Mouse (Mus musculus): ENCODE data around the gene Arhgef38. TPM values are rescaled to one million over a fixed set of nuclear protein-coding genes. Genes with fewer than 3 reads are reported as not detected.

Gene Arhgef38
- polyA plus RNA-seq, 1 experiment from 2014 or later: 4.5 TPM

DNA sequence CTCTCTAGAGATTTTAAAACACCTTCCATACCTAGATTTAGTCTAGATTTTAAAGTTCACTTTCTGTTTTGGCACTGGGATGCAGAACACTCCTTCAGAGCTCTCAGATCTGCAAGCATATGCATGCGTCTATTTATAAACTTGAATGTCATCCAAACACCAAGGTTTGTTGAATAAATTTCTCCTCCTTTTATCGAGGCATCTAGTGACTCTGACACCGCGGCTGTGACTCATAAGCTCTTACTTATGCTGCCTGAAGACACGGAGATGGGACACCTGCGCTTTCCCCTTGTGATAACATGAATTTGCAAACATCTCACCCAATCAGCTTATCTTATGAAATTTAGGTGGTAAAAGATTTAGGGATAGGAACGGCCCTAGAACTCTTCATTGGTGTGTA lies 65.0 kb downstream of the Arhgef38 start:
- Histone ChIP-seq H3K27me3 (ENCODE audit: insufficient read depth, low read length) (no peaks in the 10 kb centered on the region), H3K27ac (no peak overlapping the region), H3K36me3 (ENCODE audit: insufficient read depth, low read length) (no peaks in the 10 kb centered on the region), H3K4me2 (ENCODE audit: low read length) (no peak overlapping the region), H3K9ac (ENCODE audit: low read depth, low read length) (no peak overlapping the region), H3K9me3 (replicated peaks; ENCODE audit: low read length) (no peaks in the 10 kb centered on the region), H3K4me1 (replicated peaks; ENCODE audit: insufficient read depth, low read length) (no peaks in the 10 kb centered on the region), H3K4me3 (replicated peaks; ENCODE audit: low read depth, low read length) (no peak overlapping the region)
- peak; percentile 12 for DNase-seq (ENCODE audit: low spot score)
- 69% methylated on average over 7 of the region's 7 CpGs for WGBS
- no peak for ATAC-seq (replicated peaks; ENCODE audit: low FRiP score, low read depth)
- no peak for TF ChIP-seq CTCF (IDR thresholded peaks at IDR 0.05; ENCODE audit: low read depth)

DNA sequence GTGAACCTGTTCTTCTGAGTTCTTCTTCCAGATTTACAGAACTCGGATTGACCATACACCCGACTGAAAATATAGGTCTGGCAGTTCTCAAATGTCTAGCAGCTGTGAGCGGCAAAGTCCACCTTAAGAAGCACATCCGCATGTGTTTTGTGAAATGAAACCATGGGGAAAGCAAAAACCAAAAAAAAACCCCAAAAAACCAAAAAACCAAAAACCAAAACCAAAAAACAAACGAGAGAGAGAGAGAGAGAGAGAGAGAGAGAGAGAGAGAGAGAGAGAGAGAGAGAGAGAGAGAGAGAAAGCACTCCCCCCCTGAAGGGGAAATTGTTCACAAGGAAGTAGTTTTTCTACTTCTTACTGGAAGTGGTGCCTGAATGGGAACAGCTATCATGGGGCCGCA lies 67.2 kb downstream of the Arhgef38 start:
- H3K9me3 ChIP-seq (replicated peaks; ENCODE audit: low read length): no peaks in the 10 kb centered on the region
- no peaks in the 10 kb centered on the region for H3K36me3 ChIP-seq (ENCODE audit: insufficient read depth, low read length)
- no peak overlapping the region for H3K9ac ChIP-seq (ENCODE audit: low read depth, low read length)
- no peak for TF ChIP-seq CTCF (IDR thresholded peaks at IDR 0.05; ENCODE audit: low read depth)
- no peaks in the 10 kb centered on the region for H3K4me1 ChIP-seq (replicated peaks; ENCODE audit: insufficient read depth, low read length)
- H3K4me3 ChIP-seq (replicated peaks; ENCODE audit: low read depth, low read length): no peak overlapping the region
- no peaks in the 10 kb centered on the region for H3K27me3 ChIP-seq (ENCODE audit: insufficient read depth, low read length)
- ATAC-seq (replicated peaks; ENCODE audit: low FRiP score, low read depth): no peak
- H3K27ac ChIP-seq: no peak overlapping the region
- DNase-seq (ENCODE audit: low spot score): no peak
- H3K4me2 ChIP-seq (ENCODE audit: low read length): no peak overlapping the region
- WGBS: 81% methylated on average over 6 of the region's 6 CpGs

DNA sequence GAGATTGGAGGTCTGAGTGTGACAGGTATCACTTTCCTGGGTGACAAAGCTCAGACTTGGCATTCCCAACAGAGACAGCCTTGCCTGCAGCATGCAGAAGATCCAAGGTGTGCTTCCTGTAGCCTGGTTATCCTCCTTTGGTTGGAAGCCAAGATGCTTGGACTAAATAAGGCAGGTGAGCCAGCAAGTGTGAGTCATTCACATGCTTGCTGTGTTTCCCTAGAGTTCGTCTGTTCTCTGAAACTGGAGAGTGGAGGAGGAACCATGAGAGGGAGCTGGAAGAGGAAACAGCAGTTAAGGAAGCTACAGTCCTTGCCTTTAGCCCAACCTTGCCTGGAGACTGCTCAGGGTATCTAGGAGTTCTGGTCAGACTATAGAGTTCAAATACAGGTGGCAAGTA lies 69.6 kb downstream of the Arhgef38 start:
- DNase-seq (ENCODE audit: low spot score) (no peak), ATAC-seq (replicated peaks; ENCODE audit: low FRiP score, low read depth) (no peak)
- H3K27me3 ChIP-seq (ENCODE audit: insufficient read depth, low read length): no peaks in the 10 kb centered on the region
- TF ChIP-seq CTCF (IDR thresholded peaks at IDR 0.05; ENCODE audit: low read depth): no peak
- H3K9me3 ChIP-seq (replicated peaks; ENCODE audit: low read length): no peaks in the 10 kb centered on the region
- WGBS: 4% methylated on average over 1 of the region's 1 CpGs
- H3K27ac ChIP-seq: no peak overlapping the region
- H3K36me3 ChIP-seq (ENCODE audit: insufficient read depth, low read length): no peaks in the 10 kb centered on the region
- no peak overlapping the region for H3K4me2 ChIP-seq (ENCODE audit: low read length)
- H3K4me1 ChIP-seq (replicated peaks; ENCODE audit: insufficient read depth, low read length): no peaks in the 10 kb centered on the region
- no peak overlapping the region for H3K9ac ChIP-seq (ENCODE audit: low read depth, low read length)
- H3K4me3 ChIP-seq (replicated peaks; ENCODE audit: low read depth, low read length): no peak overlapping the region

DNA sequence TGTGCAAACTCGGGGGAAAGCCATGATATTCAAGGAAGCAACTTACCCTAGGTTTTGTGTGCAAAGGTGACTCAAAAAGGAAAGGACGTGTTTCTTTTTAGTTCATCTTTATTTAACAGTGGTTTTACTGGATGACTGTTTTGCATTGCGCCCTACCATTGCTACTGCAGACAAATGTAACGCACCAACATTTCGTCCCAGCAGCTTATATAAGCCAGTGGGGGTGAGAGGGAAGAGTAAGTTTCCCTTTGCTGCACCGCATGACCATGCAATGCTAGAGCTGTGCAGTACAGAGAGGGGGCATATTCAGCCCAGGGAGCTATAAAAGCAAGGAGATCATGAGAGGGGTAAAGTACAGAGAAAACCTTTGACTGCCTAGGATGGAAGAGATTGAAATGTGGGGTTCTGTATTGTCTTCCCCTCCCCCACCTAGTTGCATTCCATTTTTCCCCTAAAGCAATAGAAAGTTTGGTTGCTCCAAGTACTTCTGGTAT lies 70.8 kb downstream of the Arhgef38 start:
- Histone ChIP-seq H3K27ac (no peak overlapping the region), H3K9me3 (replicated peaks; ENCODE audit: low read length) (no peaks in the 10 kb centered on the region), H3K27me3 (ENCODE audit: insufficient read depth, low read length) (no peaks in the 10 kb centered on the region), H3K9ac (ENCODE audit: low read depth, low read length) (no peak overlapping the region), H3K4me1 (replicated peaks; ENCODE audit: insufficient read depth, low read length) (no peaks in the 10 kb centered on the region), H3K36me3 (ENCODE audit: insufficient read depth, low read length) (no peaks in the 10 kb centered on the region), H3K4me2 (ENCODE audit: low read length) (no peak overlapping the region), H3K4me3 (replicated peaks; ENCODE audit: low read depth, low read length) (no peak overlapping the region)
- no peak for TF ChIP-seq CTCF (IDR thresholded peaks at IDR 0.05; ENCODE audit: low read depth)
- DNase-seq (ENCODE audit: low spot score) (no peak), ATAC-seq (replicated peaks; ENCODE audit: low FRiP score, low read depth) (no peak)
- WGBS: 91% methylated on average over 6 of the region's 6 CpGs

DNA sequence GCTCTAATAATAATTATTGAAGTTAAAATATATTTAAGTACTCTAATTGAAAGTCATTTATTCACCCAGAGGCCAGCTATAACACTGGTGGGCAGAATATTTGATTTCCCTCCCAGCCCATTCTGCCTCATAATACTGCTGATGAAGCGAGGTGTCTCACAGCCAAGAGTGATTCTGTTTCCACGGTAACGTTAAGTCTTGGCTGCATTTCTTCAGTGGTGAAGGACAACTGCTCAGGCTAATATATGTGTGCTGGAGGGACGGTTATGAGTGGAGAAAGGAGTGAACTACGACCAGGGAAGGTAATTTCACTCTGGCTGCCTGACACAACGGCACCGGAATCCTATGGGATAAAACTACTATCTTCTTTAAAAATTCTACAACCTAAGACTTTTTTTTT lies 71.6 kb downstream of the Arhgef38 start:
- ATAC-seq (replicated peaks; ENCODE audit: low FRiP score, low read depth) (no peak), DNase-seq (ENCODE audit: low spot score) (no peak)
- no peak overlapping the region for H3K4me2 ChIP-seq (ENCODE audit: low read length)
- no peak overlapping the region for H3K9ac ChIP-seq (ENCODE audit: low read depth, low read length)
- no peaks in the 10 kb centered on the region for H3K27me3 ChIP-seq (ENCODE audit: insufficient read depth, low read length)
- WGBS: 69% methylated on average over 7 of the region's 7 CpGs
- H3K27ac ChIP-seq: no peak overlapping the region
- no peaks in the 10 kb centered on the region for H3K36me3 ChIP-seq (ENCODE audit: insufficient read depth, low read length)
- no peak for TF ChIP-seq CTCF (IDR thresholded peaks at IDR 0.05; ENCODE audit: low read depth)
- H3K9me3 ChIP-seq (replicated peaks; ENCODE audit: low read length): no peaks in the 10 kb centered on the region
- H3K4me3 ChIP-seq (replicated peaks; ENCODE audit: low read depth, low read length): no peak overlapping the region
- no peaks in the 10 kb centered on the region for H3K4me1 ChIP-seq (replicated peaks; ENCODE audit: insufficient read depth, low read length)

DNA sequence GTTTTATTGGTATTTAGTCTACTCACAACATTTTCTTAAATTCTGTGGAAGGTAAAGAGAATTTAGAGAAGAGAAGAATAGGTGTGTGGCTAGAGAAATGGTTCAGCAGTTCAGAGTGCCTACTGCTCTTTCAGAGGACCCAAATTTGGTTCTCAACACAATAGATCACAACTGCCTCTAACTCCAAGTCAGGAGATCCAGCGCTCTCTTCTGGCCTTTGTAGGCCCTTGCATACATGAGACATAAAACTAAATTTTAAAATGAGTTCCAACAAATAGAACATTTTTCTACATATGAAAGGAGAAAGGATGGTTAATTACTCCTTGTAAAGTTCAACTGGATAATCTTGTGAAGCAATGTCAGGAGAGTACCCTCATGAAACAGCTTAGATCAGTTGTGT lies 73.3 kb downstream of the Arhgef38 start:
- Histone ChIP-seq H3K36me3 (ENCODE audit: insufficient read depth, low read length) (no peaks in the 10 kb centered on the region), H3K27ac (no peak overlapping the region), H3K4me1 (replicated peaks; ENCODE audit: insufficient read depth, low read length) (no peaks in the 10 kb centered on the region), H3K9me3 (replicated peaks; ENCODE audit: low read length) (no peaks in the 10 kb centered on the region), H3K9ac (ENCODE audit: low read depth, low read length) (no peak overlapping the region), H3K4me3 (replicated peaks; ENCODE audit: low read depth, low read length) (no peak overlapping the region), H3K4me2 (ENCODE audit: low read length) (no peak overlapping the region), H3K27me3 (ENCODE audit: insufficient read depth, low read length) (no peaks in the 10 kb centered on the region)
- 86% methylated on average over 1 of the region's 1 CpGs for WGBS
- ATAC-seq (replicated peaks; ENCODE audit: low FRiP score, low read depth) (no peak), DNase-seq (ENCODE audit: low spot score) (no peak)
- TF ChIP-seq CTCF (IDR thresholded peaks at IDR 0.05; ENCODE audit: low read depth): no peak

DNA sequence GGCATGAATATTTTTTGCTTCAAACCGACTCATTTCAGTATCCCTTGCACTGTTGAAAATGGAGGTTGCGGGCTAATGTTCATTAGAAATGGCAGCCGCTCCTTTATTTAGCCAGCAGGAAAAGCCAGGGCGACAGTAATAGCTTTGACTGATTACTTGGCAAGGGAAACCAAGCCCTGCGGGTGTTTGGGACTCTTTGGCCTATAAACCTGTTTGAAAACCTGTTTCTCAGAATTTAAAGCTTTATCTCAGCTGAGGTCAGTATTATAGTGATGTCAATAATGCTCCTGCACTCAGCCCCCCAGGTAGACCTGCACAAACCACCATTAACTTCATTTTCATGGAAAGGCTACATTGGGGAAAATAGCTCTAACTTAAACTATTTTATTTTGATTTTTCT lies 76.5 kb downstream of the Arhgef38 start:
- 55% methylated on average over 5 of the region's 5 CpGs for WGBS
- ATAC-seq (replicated peaks; ENCODE audit: low FRiP score, low read depth) (no peak), DNase-seq (ENCODE audit: low spot score) (no peak)
- Histone ChIP-seq H3K27me3 (ENCODE audit: insufficient read depth, low read length) (no peaks in the 10 kb centered on the region), H3K36me3 (ENCODE audit: insufficient read depth, low read length) (no peaks in the 10 kb centered on the region), H3K4me3 (replicated peaks; ENCODE audit: low read depth, low read length) (no peak overlapping the region), H3K27ac (no peak overlapping the region), H3K4me1 (replicated peaks; ENCODE audit: insufficient read depth, low read length) (no peaks in the 10 kb centered on the region), H3K9ac (ENCODE audit: low read depth, low read length) (no peak overlapping the region), H3K4me2 (ENCODE audit: low read length) (no peak overlapping the region), H3K9me3 (replicated peaks; ENCODE audit: low read length) (no peaks in the 10 kb centered on the region)
- TF ChIP-seq CTCF (IDR thresholded peaks at IDR 0.05; ENCODE audit: low read depth): no peak

Measured in kidney, postnatal 0 days (tissue).